Mouse (Mus musculus): Measurements from ENCODE around the gene Lst1.

Gene Lst1

DNA sequence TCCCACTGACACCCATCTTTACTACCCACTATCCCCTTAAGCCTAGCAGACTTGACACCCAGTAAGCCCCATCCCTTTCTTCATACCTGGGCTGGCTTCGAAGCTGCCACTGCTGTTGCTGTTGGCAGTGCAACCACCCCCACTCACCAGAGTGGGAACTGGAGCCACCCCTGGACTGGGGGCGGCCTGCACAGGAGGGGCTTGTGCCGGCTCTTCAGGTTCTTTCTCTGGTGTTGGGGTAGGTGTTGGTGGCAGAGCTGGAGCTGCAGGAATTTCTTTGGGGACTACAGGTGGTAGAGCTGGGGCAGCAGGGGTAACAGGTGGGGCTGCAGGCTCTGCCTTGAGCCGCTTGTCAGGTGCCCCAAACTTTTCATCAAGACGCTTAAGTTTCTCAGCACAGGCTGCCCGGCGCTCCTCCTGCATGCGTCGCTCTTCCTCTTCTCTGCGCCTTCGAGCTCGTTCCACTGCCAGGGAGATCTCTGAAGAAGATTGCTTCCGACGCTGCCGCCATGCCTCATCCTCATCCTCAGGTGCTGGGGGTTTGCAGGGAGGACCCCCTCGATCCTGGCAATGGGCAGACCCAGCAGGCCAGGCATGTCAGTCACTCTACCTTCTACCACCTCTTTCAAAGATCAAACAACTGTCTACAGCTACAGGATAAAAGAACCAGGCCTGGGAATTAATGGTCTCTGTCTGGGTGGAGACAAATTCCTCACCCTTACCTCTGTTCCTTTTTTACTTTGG lies 29.2 kb downstream of the Lst1 start:
- DNase-seq (ENCODE audit: low spot score), result no peak

DNA sequence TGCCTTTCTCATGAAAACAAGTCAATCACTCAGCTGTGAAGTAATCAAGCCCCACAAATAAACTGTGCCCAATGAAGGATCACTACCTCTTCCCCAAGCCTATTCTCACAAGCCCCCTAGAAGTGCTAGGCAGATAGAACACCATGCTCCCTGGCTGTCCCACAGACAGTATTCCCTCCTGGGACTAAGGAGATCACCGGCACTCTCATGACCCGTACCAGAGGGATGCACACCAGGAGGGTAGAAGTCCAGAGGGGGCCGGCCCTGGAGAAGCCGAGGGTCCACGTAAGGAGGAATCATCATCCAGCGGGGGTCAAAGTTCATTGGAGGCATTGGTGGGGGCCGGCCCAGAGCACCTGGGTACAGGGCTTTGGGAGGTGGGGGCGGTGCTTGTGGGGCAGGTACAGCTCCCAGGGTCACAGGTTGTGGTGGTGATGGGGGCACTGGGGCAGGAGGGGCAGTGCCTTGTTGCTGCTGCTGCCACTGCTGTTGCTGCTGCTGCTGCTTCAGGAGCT lies 30.5 kb downstream of the Lst1 start:
- no peak for DNase-seq (ENCODE audit: low spot score)

DNA sequence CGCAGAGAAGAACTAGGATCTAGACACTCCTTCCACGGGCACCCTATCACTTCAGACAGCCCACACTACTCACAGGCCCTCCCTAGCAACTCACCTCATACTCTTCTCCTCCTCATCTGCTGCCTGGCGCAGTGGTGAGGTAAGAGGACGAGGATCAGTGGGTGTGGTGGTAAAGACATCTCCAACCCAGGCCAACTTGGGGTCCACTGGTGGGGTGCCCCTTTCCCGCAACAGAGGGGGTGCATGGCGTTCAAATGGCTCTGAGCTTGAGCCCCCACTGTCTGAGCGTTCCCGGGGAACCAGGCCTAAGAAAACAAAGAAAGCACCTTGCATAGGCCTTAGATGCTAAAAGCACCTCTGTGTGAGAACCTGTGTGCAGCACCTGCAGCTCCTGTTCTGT lies 31.0 kb downstream of the Lst1 start:
- DNase-seq (ENCODE audit: low spot score), result no peak

GRCm38 (mm10) chr17:35156461-35157200 lies 31.6 kb downstream of the Lst1 start:
- no peak for DNase-seq (ENCODE audit: low spot score)

DNA sequence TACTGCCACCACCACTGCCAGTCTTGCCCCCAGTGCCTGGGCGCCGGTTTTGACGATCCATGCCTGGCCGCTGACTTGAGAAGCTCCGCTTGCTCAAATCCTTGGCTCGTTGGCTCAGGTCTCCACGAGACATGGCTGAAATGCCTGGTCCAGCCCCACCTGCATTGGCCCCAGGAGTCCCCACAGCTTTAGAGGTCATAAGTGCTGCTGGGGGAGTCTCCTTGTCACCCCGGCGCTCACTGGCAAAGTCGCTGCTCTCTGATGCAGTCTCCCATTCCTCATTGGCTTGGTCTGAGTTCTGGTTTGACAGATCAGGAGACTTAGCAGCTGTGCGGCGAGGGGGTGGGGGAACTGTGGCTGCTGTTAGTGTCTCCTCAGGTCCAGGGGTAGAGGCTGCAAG lies 32.8 kb downstream of the Lst1 start:
- DNase-seq (ENCODE audit: low spot score), result no peak

DNA sequence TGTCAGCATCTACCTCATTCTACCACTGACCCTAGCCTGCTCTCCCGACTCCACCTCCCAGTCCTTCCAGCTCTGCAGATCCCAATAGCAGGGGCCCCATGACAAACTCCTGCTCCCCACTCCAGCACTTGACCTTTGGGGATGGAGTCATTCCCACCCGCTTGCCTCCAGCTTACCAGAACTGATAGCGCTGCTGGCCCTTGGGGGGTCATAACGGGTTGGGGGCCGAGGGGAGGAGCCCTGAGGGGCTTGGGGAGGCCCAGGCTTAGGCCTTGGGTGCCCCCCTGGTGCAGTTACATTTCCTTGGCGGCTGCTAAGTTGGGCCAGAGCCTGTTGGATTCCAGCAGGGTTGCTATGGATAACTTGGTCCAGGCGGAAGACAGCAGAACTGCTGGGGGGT lies 33.6 kb downstream of the Lst1 start:
- DNase-seq (ENCODE audit: low spot score), result no peak

DNA sequence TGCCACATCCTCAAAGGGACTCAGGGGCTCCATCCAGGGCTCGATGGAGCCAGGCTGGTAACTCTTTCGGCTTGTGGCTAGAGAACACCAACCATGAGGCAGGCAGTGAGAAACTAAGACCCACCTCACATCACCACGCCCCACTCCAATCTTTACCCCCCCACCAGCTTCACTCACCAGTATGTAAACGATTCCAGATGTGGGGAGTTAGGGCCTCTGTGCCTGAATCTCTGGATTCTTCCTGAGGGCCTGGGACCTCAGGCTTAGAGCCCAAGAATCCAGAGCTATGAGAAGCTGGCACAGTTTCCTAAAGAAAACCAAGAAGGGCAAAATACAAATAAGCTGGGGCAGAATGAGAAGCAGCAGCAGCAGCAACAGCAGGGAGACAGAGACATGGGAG lies 34.3 kb downstream of the Lst1 start:
- DNase-seq (ENCODE audit: low spot score), result no peak

DNA sequence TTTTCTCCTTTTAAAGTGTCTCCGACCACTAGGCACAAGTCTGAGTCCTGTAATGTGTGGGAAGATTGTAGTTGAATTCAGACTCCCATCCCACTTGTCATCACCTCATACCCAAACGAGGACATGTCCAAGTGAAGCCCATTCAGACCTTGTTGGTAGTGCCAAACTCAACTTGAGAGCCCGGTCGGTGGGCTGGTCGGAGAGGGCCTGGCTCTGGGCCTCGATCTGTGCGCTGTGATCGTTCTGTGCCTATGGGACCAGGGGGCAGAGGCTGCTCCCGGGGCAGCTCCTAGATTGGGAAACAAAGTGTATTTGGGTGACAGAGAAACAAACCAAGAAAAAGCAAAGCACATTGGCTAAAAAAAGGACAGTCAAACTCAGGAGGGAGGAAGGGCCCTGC lies 35.2 kb downstream of the Lst1 start:
- DNase-seq (ENCODE audit: low spot score), result no peak

DNA sequence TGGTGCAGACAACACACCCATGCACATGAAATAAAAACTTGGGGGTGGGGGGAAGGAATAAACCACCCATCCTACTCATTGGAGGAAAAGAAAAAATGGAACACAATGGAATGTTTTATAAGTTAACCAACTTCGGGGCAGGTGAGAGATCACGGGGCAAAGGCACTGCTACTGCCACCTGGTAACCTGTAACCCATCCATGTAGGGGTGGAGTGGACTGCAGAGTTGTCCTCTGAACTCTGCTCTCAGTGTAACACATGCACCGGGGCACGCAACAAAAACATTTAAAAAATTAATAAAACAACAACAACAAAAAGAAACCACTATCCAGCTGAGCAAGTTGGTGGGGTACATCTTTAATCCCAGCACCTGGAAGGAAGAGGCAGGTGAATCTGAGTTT lies 36.1 kb downstream of the Lst1 start:
- DNase-seq (ENCODE audit: low spot score), result no peak

- DNase-seq (ENCODE audit: low spot score), result no peak
Measured at GRCm38 (mm10) chr17:35147922-35148639, 40.2 kb downstream of the Lst1 start.

GRCm38 (mm10) chr17:35147348-35147747 lies 40.9 kb downstream of the Lst1 start:
- DNase-seq (ENCODE audit: low spot score), result no peak

DNA sequence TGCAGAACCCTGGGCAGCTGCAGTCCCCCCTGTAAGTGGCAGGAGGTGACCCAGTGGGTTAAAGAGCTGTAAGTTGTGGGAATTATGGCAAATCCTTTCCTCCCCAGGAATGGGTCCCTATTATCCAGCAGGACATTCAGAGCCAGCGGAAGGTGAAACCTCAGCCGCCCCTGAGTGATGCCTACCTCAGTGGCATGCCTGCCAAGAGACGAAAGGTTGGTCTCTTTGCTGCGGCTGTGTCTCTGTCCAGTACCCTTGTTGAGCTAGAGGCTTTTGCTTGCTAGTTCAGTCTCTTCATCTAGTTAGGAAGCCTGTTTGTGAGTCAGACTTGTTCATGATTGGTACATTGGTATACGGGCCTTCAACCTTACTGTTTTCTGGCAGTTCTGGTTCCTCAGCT lies 42.1 kb downstream of the Lst1 start:
- no peak for DNase-seq (ENCODE audit: low spot score)

- DNase-seq (ENCODE audit: low spot score), result no peak
Measured at GRCm38 (mm10) chr17:35141971-35142370, 46.3 kb downstream of the Lst1 start.

GRCm38 (mm10) chr17:35140490-35140996 lies 47.7 kb downstream of the Lst1 start:
- DNase-seq (ENCODE audit: low spot score), result no peak

- DNase-seq (ENCODE audit: low spot score), result no peak
Measured at GRCm38 (mm10) chr17:35139269-35139668, 49.0 kb downstream of the Lst1 start.

DNA sequence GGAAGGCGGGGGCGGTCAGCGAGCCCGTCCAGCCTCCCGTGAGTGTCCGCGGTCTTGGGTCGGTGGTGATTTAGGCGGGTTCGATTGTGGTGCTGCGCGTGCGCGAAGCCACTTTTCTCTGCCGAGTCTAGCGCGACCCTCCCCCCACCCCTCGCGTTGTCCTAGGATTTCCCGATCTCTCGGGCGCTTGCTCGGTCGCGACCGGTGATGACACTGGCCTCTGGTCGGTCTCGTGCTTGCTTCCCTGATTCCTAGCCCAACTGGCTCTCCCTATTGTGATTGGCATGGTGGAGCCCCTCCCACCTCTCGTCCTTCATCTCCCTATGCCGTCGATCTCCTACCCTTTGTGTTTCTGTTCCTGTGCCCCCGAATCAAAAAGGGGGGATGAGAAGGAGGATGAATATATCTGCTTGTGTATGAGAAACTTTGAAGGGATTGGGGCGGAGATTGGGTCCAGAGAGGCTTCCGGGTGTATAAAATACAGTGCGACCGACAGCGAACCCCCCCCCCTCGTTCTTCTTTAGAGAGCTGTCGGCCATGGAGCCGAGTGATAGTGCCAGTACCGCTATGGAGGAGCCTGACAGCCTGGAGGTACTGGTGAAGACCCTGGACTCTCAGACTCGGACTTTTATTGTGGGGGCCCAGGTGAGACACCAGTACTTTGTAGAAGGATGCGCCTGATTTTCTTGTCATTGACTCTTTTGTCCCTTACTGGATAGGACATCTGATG lies 52.5 kb downstream of the Lst1 start:
- DNase-seq (ENCODE audit: low spot score), result no peak

Data from layer of hippocampus, adult 11-12 months (tissue).